Mouse (Mus musculus): Measurements from ENCODE around the gene Grhpr. TPM values are rescaled to one million over a fixed set of nuclear protein-coding genes. Genes with fewer than 3 reads are reported as not detected.
"Not testable (repeated sequence)": the region's sequence is repeated elsewhere in the genome, so short reads cannot be mapped to it uniquely, and the experiment has no call there.

Gene Grhpr
- 100 to 1,000 TPM; 176 to 181 TPM for total RNA-seq (2021)
- long read RNA-seq, experiment 1, transcript Grhpr-201 (9 exons, 1,280 nt): major isoform, 239 of 315 reads
- long read RNA-seq, experiment 1, partial matches to known transcripts: 40 of 315 reads
- long read RNA-seq, experiment 1, other reads (novel, unspliced or antisense): 36 of 315 reads
- long read RNA-seq, experiment 2, transcript Grhpr-201 (9 exons, 1,280 nt): major isoform, 86 of 115 reads
- long read RNA-seq, experiment 2, partial matches to known transcripts: 14 of 115 reads
- long read RNA-seq, experiment 2, other reads (novel, unspliced or antisense): 15 of 115 reads

GRCm38 (mm10) chr4:44981280-44981973 lies at the start of gene Grhpr:
Gene Grhpr (plus strand): TSS chr4:44981395.
- DNase-seq: peak; percentile 90 to 92

DNA sequence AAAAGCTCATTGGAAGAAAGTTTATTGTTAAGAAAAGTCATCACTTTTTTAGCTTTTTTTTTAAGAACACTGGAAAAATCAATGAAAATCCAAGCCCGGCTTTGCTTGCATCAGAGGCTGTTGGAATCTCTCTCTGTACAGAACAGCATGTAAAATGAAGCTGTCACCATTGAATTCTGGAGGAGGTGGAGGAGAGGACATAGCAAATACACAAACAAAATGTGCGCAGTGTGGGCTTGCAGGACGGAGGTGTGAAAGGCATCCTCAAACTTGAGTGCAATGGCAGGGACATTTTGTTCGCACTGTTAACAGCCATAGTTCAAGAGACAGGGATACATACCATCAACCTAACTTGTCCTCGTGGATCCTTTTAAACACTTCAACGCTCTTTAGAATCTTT lies 49.5 kb upstream of the Grhpr start:
- DNase-seq: no peak

GRCm38 (mm10) chr4:44938359-44939340 lies 42.5 kb upstream of the Grhpr start:
- DNase-seq: no peak

DNA sequence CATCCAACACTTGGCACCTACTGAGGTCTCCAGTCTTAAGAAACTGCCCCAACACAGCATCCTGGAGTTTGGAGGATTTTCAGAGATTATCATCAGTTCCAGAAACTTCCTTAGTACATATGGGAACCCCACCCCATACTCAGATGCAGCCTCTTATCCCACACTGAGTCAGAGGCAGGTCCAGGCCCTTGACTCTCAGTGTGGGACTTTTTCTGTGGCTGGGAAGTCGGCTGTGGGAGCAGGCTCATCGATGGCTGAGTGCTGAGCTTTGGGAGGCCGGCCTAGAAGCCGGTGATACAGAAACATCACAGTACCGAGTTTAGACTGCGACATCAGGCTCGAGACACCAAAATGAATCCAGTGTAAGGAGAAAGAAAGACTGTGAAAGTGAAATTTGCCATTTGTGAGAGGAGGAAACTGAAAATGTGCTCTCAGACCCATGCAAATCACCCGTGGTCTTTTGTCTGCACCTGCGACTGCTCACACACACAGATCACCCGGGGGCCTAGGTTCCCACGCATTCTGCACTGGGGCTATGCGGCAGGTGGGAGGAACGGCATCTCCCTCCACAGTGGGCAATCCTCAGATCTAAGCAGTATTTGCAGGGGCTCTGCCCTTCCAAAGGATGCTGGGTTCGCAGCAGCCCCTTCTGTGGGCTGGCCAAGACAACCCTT lies 41.5 kb upstream of the Grhpr start:
- no peak for DNase-seq

GRCm38 (mm10) chr4:44940286-44940685 lies 40.9 kb upstream of the Grhpr start:
- DNase-seq: no peak

DNA sequence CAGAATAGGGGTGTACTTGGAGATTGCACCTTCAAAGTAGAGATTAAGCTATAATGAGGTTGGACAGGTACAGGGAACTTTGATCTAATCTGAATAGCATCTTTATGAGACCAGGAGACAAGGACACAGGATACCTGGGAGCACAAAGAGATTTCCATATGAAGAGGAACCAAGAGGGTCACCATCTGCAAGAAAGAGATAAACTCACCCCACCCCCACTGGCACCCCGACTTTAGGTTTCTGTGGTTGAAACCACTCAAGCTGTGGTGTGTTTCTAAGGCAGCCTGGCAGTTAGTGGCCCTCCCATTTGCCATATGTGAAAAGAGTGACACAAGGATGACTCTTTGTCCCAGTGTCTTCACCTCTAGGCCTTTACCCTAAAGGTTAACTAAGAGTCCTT lies 39.0 kb upstream of the Grhpr start:
- no peak for DNase-seq

GRCm38 (mm10) chr4:44943480-44943879 lies 37.7 kb upstream of the Grhpr start:
- no peak for DNase-seq

DNA sequence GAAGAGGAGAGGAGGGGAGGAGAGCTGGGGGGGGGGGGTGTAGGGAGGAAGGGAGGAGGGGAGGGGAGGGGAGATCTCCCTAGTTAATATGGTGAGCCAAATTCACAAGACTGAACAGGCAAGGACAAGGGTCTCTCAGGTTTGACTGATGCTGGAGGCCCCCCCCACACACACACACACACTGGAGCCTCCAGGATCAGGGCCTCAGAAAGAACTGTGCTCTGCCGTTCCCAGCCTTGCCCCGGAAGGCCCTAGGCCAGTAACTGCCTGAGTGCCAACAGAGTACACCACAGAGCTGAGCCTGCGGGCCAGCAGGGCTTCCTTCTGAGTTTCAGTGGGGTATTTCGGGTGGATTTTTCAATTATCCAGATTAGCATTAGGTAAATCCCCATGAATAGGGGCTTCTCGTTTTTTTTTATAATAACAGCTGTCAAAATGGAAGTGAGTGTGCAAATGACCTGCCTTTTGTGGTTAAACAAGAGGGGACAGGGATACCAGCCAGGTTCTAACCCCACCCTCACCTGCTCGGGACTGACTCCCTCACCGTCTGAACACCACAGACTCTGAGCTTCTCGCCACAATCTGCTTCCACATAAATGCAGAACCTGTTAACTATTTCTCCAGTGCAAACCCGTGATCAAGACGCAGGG lies 36.6 kb upstream of the Grhpr start:
- no peak for DNase-seq

DNA sequence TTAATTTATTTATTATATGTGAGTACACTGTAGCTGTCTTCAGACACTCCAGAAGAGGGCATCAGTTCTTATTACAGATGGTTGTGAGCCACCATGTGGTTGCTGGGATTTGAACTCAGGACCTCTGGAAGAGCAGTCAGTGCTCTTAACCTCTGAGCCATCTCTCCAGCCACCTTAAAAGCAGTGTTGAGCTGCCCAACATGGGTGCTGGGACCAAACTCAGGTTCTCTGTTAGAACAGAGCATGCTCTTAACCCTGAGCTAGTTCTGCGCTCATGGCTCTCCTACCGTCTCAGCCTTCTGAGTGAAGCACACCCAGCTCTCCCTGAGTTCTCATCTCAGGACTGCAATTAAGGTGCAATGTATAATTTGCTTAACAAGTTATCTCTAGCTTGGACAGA lies 35.1 kb upstream of the Grhpr start:
- DNase-seq: not testable (repeated sequence)

GRCm38 (mm10) chr4:44947464-44947863 lies 33.7 kb upstream of the Grhpr start:
- DNase-seq: no peak

DNA sequence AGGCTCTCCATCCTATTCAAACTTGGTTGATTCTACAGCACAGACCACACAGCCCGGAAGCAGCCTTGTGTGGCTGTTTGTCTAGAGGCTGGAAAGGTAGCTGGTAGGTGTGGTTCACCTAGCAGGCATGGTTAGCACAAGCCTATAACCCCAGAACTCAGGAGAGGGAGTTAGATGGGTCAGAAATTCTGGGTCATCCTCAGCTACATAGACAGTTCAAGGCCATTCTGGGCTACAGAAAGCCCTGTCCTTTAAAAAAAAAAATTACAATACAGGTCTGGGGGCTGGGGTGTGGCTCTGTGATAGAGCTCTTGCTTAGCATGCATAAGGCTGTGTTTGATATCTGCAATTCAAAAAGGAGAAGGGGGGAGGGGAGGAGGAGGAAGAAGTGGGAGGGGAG lies 32.9 kb upstream of the Grhpr start:
- DNase-seq: no peak

DNA sequence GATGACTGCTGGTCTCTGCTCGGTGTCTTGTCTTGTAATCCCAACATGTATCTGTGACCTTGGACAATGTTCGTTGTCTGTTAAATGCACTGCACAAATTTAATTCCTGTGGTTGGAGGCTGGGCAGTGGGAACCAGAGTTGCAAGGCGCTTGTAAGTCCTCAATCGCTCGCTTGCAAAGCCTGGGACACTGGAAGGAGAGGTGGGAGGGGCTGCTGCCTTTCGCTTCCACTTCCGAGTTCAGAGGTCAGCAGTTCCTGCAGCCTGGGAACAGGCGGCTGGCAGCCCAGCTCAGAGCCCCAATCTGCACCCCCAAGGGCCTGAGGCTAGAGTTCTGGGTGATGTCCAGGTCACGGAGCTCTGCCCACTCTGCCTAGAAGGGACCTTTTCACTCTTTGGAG lies 28.2 kb upstream of the Grhpr start:
- DNase-seq: no peak

DNA sequence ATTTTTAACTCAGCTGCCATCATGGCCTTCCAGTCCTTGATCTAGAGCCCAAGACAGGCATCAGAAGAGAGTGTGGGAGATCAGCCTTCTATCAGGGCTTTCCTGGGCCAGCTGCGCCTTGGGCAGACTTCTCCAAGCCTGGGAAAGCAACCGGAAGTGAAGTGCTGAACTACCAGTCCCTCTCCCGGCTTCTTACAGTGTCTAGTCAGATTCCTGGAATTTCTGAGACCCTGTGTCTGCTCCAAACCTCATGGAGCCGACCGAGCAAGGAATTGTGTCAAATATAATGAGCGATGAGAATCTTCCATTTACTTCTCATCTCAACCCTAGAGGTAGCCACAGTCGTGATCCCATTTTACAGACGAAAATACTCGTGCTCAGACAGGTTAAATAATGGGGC lies 22.4 kb upstream of the Grhpr start:
- DNase-seq: no peak

- no peak for DNase-seq
Observed at GRCm38 (mm10) chr4:44959220-44959619, 22.0 kb upstream of the Grhpr start.

DNA sequence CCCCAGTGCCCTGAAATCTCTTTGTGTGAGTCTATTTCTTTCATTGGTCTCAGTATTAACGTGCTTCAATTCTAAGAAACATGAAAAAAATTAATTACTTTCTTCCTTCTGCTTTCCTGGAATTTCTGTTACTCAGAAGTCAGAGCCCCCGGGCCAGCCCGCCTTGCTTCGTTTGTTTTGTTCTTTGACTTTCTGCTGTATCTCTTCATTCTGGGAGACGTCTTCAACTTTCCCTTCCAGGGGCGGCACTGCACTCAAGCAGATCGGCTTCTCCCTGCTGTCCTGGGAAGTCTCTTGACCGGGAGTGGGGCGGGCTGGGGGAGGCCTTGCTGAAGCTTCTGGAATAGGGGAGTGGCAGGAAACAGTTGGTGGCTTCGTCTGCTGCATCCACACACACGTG lies 18.0 kb upstream of the Grhpr start:
- no peak for DNase-seq

GRCm38 (mm10) chr4:44965175-44965574 lies 16.0 kb upstream of the Grhpr start:
- DNase-seq: no peak

- DNase-seq: no peak
Observed at GRCm38 (mm10) chr4:44965736-44966135, 15.5 kb upstream of the Grhpr start.

- no peak for DNase-seq
Observed at GRCm38 (mm10) chr4:44967402-44967801, 13.8 kb upstream of the Grhpr start.

DNA sequence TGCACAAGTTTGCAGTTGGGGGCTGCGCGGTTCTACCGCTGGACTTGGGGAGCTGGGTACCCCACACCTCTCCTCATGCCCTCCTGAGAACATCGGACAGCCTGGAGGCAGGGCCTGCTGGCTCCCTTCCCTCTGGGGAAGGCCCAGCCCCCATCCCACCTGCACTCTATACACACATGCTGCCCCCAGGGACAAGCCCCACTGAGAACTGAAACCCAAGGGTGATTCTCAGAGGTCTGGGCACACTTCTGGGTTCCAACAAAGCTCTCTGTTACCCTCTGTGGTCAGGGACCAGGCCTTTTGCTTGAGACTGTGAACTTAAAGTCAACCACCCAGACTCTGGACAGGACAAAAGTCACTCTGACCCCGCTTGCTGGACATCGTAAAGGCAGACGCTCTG lies 11.1 kb upstream of the Grhpr start:
- no peak for DNase-seq

- DNase-seq: peak; percentile 57 to 68
Observed at GRCm38 (mm10) chr4:44970612-44971110, 10.5 kb upstream of the Grhpr start.

DNA sequence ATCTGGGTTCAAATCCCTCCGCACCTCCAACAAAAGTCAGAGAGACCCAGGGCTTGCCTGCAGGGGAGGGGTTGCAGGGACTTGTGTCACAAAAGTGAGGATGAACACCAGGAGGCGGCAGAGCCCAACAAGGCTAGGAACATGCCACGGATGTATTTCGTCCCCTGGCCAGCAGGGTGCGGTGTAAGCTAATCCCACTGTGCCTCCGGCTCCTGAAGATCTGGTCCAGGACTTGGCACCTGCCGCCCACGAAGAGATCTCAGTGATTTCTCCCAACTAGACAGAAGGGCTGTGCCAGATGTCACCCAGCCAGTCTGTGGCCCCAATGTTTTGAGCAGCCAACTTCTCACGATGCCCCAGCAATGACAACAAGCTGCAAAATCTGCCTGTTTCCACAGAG lies 7.7 kb upstream of the Grhpr start:
- peak; percentile 93 for DNase-seq
